Mouse (Mus musculus) brown adipose tissue, adult 24 weeks (tissue): ENCODE data around the gene Samsn1. TPM values are rescaled to one million over a fixed set of nuclear protein-coding genes. Genes with fewer than 3 reads are reported as not detected.

ENCODE experiments used
- H3K27ac ChIP-seq: fragments of 200-500 bp; replicated peaks from 2 replicates; pipeline ENCODE4 v1.5.1; 2012; ENCODE audit warnings: low read depth, mild to moderate bottlenecking, low read length
- H3K4me1 ChIP-seq: fragments of 200-500 bp; 2 replicates; pipeline ENCODE4 v1.6.1; 2012; ENCODE audit warnings: low read length, mixed read lengths; ENCODE audit not compliant: control insufficient read depth, insufficient read depth, insufficient read length
- H3K4me3 ChIP-seq: fragments of 200-500 bp; 2 replicates; pipeline ENCODE4 v1.5.1; 2012; ENCODE audit warnings: low read depth, mild to moderate bottlenecking, low read length, moderate library complexity; ENCODE audit not compliant: insufficient read depth
- polyA plus RNA-seq: library from polyadenylated mRNA; stranded (reverse); fragments of >200 nt; gene quantifications from 2 replicates; pipeline ENCODE4 v1.2.4, GENCODE M21; 2012; ENCODE audit not compliant: missing spikeins, insufficient read depth, insufficient read length

Gene Samsn1
- polyA plus RNA-seq, 1 experiment, result 0.91 TPM

GRCm38 (mm10) chr16:75908635-75909494 lies 113.2 kb downstream of the Samsn1 start:
- Histone ChIP-seq H3K27ac (no peak overlapping the region), H3K4me1 (no peaks in the 10 kb centered on the region), H3K4me3 (no peak overlapping the region)

- Histone ChIP-seq H3K27ac (no peak overlapping the region), H3K4me1 (no peaks in the 10 kb centered on the region), H3K4me3 (no peak overlapping the region)
Measured at GRCm38 (mm10) chr16:75906790-75907189, 115.3 kb downstream of the Samsn1 start.

- Histone ChIP-seq H3K4me3 (no peak overlapping the region), H3K27ac (no peak overlapping the region), H3K4me1 (no peaks in the 10 kb centered on the region)
Measured at GRCm38 (mm10) chr16:75906260-75906659, 115.8 kb downstream of the Samsn1 start.

GRCm38 (mm10) chr16:75905324-75905723 lies 116.8 kb downstream of the Samsn1 start:
- H3K4me3 ChIP-seq, result no peak overlapping the region
- no peaks in the 10 kb centered on the region for H3K4me1 ChIP-seq
- no peak overlapping the region for H3K27ac ChIP-seq

GRCm38 (mm10) chr16:75904072-75904471 lies 118.0 kb downstream of the Samsn1 start:
- Histone ChIP-seq H3K27ac (no peak overlapping the region), H3K4me3 (no peak overlapping the region), H3K4me1 (no peaks in the 10 kb centered on the region)

GRCm38 (mm10) chr16:75903028-75903427 lies 119.1 kb downstream of the Samsn1 start:
- H3K4me3 ChIP-seq, result no peak overlapping the region
- H3K27ac ChIP-seq, result no peak overlapping the region

GRCm38 (mm10) chr16:75899885-75900620 lies 122.0 kb downstream of the Samsn1 start:
- Histone ChIP-seq H3K27ac (no peak overlapping the region), H3K4me3 (no peak overlapping the region), H3K4me1 (no peaks in the 10 kb centered on the region)

More at GRCm38 (mm10) chr16:75903028-75903427, 119.1 kb downstream of the Samsn1 start:
- no peaks in the 10 kb centered on the region for H3K4me1 ChIP-seq

GRCm38 (mm10) chr16:75897828-75898367 lies 124.2 kb downstream of the Samsn1 start:
- no peak overlapping the region for H3K27ac ChIP-seq
- no peak overlapping the region for H3K4me3 ChIP-seq

GRCm38 (mm10) chr16:75894263-75894901 lies 127.7 kb downstream of the Samsn1 start:
- Histone ChIP-seq H3K4me3 (no peak overlapping the region), H3K4me1 (no peaks in the 10 kb centered on the region), H3K27ac (no peak overlapping the region)

More at GRCm38 (mm10) chr16:75897828-75898367, 124.2 kb downstream of the Samsn1 start:
- H3K4me1 ChIP-seq, result no peaks in the 10 kb centered on the region

GRCm38 (mm10) chr16:75893470-75893869 lies 128.6 kb downstream of the Samsn1 start:
- no peak overlapping the region for H3K27ac ChIP-seq

GRCm38 (mm10) chr16:75889081-75889646 lies 132.9 kb downstream of the Samsn1 start:
- Histone ChIP-seq H3K27ac (no peak overlapping the region), H3K4me1 (no peaks in the 10 kb centered on the region), H3K4me3 (no peak overlapping the region)

More at GRCm38 (mm10) chr16:75893470-75893869, 128.6 kb downstream of the Samsn1 start:
- no peaks in the 10 kb centered on the region for H3K4me1 ChIP-seq
- no peak overlapping the region for H3K4me3 ChIP-seq

- Histone ChIP-seq H3K4me3 (no peak overlapping the region), H3K27ac (no peak overlapping the region), H3K4me1 (no peaks in the 10 kb centered on the region)
Measured at GRCm38 (mm10) chr16:75887203-75887602, 134.9 kb downstream of the Samsn1 start.

- no peak overlapping the region for H3K4me3 ChIP-seq
- no peak overlapping the region for H3K27ac ChIP-seq
Measured at GRCm38 (mm10) chr16:75878885-75879284, 143.2 kb downstream of the Samsn1 start.

GRCm38 (mm10) chr16:75877170-75877569 lies 144.9 kb downstream of the Samsn1 start:
- Histone ChIP-seq H3K4me3 (no peak overlapping the region), H3K4me1 (no peaks in the 10 kb centered on the region), H3K27ac (no peak overlapping the region; the same call in 1 of the 2 replicates)

More at GRCm38 (mm10) chr16:75878885-75879284, 143.2 kb downstream of the Samsn1 start:
- H3K4me1 ChIP-seq, result no peaks in the 10 kb centered on the region
